Mouse (Mus musculus) layer of hippocampus, adult 8-10 months (tissue): ENCODE measurements at regions not wholly inside any gene's neighbourhood (a gene's known extent, or its start where the extent isn't known, plus 50 kb on each side); places are given as distances from the start of the nearest gene placed in this dataset.

Source experiments
- DNase-seq, 2 experiments: peaks; one replicate each; pipeline ENCODE4 v3.0.0; 2022; ENCODE audit warnings: low spot score in 2 of 2

DNA sequence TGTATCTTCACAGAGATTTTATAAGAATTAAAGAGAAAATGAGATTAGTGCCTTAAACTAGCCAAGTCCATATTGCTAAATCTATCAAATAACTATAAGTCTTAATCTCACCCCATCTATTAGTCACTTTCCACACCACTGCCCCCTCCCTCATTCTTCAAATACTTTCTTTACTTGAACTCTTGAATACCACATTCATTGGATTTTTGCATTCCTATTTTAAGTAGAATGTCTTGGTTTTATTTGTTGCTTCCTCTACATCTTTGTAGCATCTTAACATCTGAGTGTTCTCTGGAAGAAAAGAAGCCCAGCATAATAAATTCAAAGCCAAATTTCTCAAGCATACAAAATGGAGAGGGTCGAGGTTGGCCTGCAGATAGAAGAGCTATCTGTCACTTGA is 200.9 kb upstream of the Thbs1 start:
- DNase-seq, result no peak

DNA sequence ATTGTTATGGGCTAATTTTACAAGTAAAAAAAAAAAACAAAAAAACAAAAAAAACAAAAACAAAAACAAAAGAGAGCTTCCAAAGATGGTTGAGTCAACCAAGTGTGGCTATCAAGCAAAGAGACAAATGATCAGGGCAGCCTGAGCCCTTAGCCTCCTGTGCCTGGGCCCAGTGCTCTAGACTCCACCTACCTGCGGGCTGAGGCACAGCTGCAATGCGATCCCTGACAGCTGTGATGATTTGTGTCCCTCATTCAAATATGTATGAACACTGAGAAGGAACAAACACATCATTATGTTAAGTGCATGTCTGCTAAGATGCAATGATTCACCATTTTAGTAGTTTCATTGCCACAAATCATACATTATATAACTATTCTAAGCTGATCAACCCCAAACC is 199.0 kb upstream of the Thbs1 start:
- no peak for DNase-seq

- no peak for DNase-seq
Measured at GRCm38 (mm10) chr2:117913846-117914245, 197.8 kb upstream of the Thbs1 start.

GRCm38 (mm10) chr2:117915821-117916220 is 195.9 kb upstream of the Thbs1 start:
- DNase-seq, result no peak

- no peak for DNase-seq
Measured at GRCm38 (mm10) chr2:117917181-117917580, 194.5 kb upstream of the Thbs1 start.

DNA sequence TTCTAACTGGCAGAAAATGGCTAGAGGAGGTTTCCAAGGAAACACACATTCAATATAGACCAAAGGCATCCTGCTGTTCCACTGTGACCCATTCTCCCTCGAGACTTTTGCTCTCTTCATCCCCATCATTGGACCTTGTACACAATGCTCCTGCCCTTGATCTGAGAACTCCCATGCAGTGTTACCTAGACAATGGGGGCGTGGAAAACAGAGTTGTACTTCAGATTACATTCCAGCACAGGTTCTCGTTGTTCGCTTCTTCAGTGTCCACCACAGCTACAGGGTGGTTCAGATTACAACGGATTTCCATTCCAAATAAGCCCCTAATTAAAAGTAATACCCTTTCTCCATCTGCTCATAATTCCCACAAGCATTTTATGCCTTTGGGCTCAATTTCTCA is 186.8 kb upstream of the Thbs1 start:
- no peak for DNase-seq

- DNase-seq, result no peak
Measured at GRCm38 (mm10) chr2:117925412-117925811, 186.3 kb upstream of the Thbs1 start.

DNA sequence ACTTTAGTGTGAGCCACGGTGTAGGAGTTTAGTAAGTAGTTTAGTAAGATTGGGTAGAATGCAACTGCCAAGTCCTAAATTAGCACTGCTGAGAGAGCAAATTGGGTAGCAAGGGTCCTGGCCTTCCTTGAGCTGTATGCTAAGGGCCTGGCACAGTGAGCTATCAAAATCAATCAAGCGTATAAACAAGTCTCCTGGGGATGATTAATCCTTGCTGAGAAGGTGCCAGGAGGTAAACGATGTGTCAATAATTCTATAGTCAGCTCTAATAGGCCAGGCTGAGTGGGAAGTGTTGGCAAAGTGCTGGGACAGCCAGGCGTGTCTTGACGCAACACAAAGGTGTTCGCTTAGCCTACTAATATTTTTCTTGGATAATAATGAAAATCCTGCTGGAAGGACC is 183.6 kb upstream of the Thbs1 start:
- DNase-seq, result no peak

- DNase-seq, result no peak
Measured at GRCm38 (mm10) chr2:117929586-117929985, 182.1 kb upstream of the Thbs1 start.

DNA sequence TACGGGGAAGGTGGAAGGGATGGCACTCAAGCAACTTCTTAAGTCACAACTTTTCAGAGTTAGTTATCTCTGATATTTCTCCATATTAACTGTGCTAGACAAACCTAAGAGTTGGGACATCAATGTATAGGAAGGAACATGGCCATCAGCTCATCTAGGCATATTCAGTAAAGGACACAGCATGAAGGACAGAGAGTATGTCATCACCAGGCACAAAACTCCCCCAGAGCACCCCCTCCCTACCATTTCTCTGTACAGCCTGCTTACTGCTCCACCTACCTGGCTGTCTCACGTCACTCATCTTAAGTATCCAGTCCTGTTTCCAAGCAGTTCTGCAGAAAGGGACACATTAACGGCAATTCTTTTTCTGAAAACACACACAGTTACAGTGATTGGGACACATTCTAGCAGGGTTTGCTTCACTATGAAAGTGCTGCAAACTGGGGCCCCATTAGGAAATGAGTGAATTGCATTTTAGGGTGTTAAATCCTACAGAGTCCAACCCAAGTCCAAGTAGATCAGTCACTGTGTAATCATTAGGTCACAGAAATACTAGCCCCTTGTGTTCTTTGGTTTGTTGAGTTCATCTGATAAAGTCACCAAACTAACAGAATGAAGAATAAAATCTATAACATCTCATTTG is 180.7 kb upstream of the Thbs1 start:
- no peak for DNase-seq

- DNase-seq, result no peak
Measured at GRCm38 (mm10) chr2:117936590-117936989, 175.1 kb upstream of the Thbs1 start.

GRCm38 (mm10) chr2:117938283-117939049 is 173.2 kb upstream of the Thbs1 start:
- no peak for DNase-seq

DNA sequence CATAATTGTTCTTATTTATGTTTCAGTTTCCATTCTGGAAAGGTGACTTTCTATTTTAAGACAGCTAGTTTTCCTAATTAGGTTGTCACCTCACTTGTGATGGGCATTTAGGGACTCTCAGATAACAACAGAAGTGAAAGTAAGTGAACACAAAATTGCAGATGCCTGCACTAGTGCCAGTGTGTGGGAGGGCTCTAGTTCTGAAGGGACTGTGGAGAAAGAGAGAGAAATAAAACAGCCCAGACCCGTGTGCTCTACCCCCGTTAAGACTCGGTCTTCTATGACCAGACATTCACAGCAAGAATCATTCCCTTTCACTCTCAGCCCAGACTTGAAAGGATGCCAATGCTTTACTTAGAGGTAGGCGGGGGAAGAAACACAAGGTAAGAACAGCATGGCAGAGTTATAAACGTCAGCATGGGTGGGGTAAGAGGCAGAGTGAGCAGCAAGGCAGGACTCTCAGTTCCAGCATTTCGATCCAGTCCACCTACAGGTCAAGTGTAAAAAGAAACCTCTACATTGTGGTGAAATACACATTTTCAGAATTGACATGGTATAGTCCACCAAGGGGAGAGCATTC is 170.1 kb upstream of the Thbs1 start:
- no peak for DNase-seq

- no peak for DNase-seq
Measured at GRCm38 (mm10) chr2:117943666-117944065, 168.0 kb upstream of the Thbs1 start.

- no peak for DNase-seq
Measured at GRCm38 (mm10) chr2:117944325-117944724, 167.4 kb upstream of the Thbs1 start.

DNA sequence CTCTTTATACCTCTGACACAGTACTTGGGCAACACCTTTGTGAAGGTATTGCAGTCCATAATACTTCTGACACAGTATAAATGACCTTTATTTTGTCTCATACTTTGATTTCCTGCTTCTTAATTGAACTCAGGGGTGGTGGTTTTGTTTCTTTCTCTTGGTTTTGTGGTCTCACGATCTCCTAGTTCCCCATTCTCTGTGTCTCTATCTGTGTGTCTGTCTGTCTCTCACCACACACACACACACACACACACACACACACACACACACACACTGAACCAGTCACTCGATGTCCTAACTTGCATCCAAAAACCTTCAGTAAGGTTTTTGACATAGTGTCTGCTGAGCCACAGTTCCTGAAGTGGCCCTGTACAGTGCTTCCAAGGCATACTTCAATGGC is 166.7 kb upstream of the Thbs1 start:
- DNase-seq, result no peak

- DNase-seq, result no peak
Measured at GRCm38 (mm10) chr2:117950431-117951336, 161.0 kb upstream of the Thbs1 start.

DNA sequence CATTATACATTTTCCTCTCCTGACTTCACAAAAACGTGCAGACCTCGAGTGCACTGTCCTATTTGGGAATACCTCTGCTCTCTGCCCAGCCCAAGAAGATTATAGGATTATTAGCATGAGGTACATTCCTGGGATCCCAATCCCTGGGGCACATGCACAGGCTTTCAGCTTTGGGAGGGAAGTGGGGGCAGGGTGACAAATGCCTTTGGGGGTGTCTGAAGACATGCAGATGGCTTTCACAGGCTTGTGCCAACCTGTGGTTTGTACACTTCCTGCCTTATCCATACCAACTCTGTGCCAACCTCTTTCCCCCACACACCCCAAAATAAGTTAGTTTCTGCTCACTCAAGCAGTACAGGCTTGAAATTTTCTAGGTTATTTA is 160.3 kb upstream of the Thbs1 start:
- peak in 1 of 2 experiments; percentile 7 for DNase-seq

- DNase-seq, result no peak
Measured at GRCm38 (mm10) chr2:117958737-117959136, 152.9 kb upstream of the Thbs1 start.

- DNase-seq, result no peak
Measured at GRCm38 (mm10) chr2:117959440-117959839, 152.2 kb upstream of the Thbs1 start.

DNA sequence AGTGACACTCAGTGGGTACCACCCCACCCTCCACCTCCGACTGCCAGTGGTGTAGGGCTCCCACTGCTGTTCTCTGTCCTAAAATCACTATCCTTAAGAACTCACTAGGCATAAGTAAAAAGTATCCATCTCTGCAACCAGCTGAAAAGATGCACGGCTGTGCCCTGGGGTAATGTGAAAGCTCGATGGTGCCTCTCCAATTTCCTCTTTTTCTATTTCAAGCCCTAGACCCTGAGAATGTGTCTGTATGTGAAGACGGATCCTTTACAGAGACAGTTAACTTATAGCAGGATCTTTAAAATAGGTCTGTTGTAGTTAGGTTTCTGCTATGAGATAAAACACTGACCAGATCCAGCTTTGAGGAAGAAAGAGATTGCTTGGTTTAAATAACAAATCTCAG is 149.1 kb upstream of the Thbs1 start:
- no peak for DNase-seq

GRCm38 (mm10) chr2:117963526-117963925 is 148.2 kb upstream of the Thbs1 start:
- DNase-seq, result no peak
